Mouse (Mus musculus): ENCODE data around the gene Gstp1.
A peak's percentile ranks its signal among the peaks of the same experiment; 100 is the strongest.
"Not testable (repeated sequence)": the region's sequence is repeated elsewhere in the genome, so short reads cannot be mapped to it uniquely, and the experiment has no call there.

Gstp1 gene

GRCm38 (mm10) chr19:4037154-4037787 lies 514 bp downstream of the Gstp1 start:
- not testable (repeated sequence) for DNase-seq (ENCODE audit: low read depth)

GRCm38 (mm10) chr19:4036327-4037045 lies 1.3 kb downstream of the Gstp1 start:
- DNase-seq (ENCODE audit: low read depth), result no peak

GRCm38 (mm10) chr19:4033742-4034141 lies 4.0 kb downstream of the Gstp1 start:
- DNase-seq (ENCODE audit: low read depth), result no peak

DNA sequence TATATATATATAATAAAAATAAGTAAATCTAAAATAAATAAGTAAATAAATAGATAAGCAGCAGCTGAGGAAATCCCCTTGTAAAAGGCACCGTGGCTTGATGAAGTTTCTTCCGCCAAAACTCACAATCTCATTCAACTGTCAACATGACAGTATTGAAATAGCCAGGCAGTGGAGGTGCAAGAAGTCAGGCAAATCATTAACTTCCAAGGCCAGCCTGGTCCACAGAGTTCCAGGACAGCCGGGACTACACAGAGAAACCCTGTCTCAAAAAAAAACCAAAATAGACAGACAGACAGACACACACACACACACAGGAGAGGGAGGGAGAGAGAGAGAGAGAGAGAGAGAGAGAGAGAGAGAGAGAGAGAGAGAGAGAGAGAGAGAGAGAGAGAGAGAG lies 4.5 kb downstream of the Gstp1 start:
- no peak for DNase-seq (ENCODE audit: low read depth)

DNA sequence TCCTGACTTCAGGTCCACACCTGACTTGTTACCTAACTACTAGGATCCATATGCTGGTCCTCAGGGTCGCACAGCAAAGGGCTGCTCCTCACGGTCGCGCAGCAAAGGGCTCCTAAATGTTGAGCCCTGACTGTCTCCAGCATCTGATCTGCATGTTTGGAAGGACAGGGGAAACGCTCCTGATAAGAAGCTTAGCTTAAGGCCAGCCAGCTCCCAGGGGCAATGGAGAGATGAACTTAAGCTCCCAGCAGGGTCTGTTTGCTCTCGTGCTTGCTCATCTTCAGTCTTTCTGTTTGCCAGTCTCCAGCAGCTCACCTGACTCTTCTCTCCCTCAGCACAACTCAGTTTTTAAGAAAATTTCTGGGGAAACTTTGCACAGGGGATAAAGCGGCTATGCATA lies 5.1 kb downstream of the Gstp1 start:
- no peak for DNase-seq (ENCODE audit: low read depth)

DNA sequence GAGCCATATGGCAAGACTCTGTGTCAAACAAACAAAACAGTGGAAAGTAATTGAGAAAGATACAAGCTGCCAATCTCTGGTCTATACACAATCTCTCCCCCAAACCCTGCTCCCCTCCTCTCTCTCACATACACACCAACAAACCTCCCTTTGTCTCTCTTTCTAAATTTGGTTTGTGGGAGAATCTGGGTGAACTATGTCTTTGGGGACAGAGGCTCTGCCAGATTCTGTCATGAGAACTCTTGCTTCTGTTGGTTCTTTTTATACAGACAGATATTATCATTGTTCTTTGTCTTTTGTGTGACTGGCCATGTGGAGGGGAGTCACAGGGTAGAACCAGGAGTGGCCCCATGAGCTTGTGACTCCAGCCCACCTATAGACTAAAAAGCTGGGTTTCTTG lies 10.2 kb downstream of the Gstp1 start:
- no peak for DNase-seq (ENCODE audit: low read depth)

- DNase-seq (ENCODE audit: low read depth), result no peak
Observed at GRCm38 (mm10) chr19:4023185-4023584, 14.6 kb downstream of the Gstp1 start.

DNA sequence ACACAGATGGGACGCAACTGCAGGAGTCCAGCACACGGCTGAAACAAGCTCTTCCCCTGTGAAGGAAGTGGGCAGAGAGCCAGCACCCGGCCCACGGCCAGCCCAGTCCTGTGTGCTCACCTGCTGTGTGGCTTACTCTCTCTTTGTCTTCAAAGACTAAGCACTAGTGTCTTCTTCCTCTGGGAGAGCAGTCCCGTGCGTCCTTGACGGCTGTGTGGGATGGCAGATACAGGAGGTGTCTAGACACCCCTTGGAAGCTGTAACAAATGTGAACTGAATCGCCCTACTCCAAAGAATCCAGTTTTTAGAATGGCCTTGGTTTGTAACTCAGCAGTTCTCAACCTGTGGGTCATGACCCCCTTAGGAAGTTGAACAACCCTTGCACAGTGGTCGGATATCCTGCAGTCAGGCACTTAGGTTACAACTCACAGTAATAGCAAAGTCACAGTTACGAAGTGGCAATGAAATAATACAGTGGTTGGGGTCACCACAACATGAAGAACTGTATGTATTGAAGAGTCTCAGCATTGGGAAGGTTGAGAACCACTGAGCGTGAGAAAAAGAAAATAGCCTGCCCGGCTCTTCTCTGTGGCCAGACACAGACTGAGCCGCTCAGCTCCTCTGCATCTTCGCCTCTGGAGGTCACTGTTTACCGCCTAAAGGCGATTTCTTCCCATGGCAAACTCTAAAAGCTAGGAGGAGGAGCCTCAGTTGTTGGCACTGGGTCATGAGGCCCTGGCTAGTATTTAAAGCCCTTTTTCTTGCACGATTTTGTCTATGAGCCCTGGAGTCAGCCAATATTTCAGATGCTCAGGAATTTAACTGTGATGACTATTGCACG lies 18.8 kb downstream of the Gstp1 start:
- DNase-seq (ENCODE audit: low read depth), result peak; percentile 88

DNA sequence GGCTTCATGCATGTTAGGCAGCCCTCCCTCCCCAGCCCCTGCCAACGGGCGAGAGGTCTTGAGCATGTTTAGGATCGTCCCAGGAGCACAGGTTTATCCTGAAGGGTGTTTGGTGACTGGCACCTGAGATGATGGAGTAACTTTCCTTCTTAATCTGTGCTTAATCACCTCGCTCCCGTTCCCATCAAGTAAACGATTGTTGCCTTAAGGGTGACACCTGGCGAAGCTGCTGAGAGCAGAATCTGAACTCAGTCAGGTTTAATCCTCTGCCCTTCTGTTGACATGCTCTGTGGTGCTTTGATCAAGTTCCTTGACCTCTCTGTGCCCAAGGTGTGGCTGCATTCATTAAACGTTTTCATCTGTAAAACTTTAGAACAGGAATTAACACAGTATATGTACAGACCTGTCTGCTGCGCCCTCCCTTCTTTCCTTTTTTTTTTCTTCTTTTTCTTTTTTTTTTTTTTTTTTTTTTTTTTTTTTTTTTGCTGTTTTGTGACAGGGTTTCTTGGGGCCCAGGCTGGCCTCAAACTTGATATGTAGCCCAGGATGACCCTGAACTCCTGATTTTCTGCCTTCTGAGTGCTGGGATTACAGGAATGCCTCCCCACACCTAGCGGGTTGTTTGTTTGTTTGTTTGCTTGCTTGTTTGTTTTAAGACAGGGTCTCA lies 19.7 kb downstream of the Gstp1 start:
- DNase-seq (ENCODE audit: low read depth), result no peak

DNA sequence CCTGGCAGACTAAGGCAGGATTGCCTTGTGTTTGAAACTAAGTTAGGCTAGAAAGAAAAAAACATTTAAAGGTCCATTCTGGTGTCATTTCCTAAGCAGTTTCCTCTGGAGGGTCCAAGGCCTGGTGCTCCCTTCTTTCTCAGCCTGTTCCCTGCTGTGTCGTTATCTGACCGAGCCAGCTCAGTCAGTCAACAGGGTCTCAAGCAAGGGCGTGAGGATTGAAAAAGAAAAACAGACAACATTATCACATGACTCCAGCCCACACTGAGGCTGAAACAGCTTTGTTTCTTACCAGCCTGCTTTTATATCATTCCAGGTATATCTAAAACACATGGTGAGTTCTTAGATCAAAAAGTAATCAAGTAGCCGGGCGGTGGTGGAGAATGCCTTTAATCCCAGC lies 22.1 kb downstream of the Gstp1 start:
- no peak for DNase-seq (ENCODE audit: low read depth)

DNA sequence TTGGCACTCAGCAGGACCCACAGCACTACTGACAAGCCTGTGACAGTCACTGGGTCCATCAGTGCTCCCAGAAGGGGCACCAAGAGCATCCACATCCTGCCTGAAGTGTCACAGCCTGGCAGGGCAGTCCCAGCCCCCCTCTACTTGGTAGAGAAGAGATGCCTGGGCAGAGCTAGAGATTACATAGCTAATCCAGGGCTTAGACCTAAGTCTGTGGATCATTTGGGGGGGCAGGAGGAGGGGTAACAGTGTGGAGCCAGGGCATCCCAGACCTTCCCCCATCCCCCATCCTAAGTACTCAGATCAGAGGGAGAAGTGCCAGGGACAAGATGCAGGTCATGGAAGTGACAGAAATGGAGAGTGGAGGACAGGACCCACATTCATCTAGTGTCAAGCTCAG lies 23.0 kb downstream of the Gstp1 start:
- DNase-seq (ENCODE audit: low read depth), result no peak

- no peak for DNase-seq (ENCODE audit: low read depth)
Observed at GRCm38 (mm10) chr19:4013066-4013465, 24.7 kb downstream of the Gstp1 start.

GRCm38 (mm10) chr19:4012432-4013022 lies 25.3 kb downstream of the Gstp1 start, which contains the start of gene Ndufv1:
Gene Ndufv1, minus strand, starts transcription at chr19:4012806.
- peak; percentile 99 for DNase-seq (ENCODE audit: low read depth)

DNA sequence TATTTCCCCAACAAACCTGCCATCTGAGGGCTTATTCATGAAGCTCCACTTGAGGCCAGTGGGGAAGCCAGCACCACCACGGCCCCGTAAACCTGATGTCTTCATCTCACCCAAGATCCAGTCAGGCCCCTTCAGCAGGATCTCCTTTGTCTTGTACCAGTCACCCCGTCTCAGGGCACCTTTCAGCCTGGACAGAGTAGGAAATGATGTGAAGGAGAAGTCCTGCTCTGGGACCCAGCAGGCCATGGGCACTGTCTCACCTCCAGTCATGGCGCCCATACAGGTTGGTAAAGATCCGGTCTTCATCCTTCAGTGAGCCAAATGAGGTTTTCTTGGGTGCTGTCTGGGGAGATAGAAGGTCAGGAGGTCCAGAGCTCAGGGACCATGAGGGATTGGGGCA lies 26.7 kb downstream of the Gstp1 start:
- DNase-seq (ENCODE audit: low read depth), result no peak

GRCm38 (mm10) chr19:4005971-4006370 lies 31.8 kb downstream of the Gstp1 start:
- DNase-seq (ENCODE audit: low read depth), result no peak

DNA sequence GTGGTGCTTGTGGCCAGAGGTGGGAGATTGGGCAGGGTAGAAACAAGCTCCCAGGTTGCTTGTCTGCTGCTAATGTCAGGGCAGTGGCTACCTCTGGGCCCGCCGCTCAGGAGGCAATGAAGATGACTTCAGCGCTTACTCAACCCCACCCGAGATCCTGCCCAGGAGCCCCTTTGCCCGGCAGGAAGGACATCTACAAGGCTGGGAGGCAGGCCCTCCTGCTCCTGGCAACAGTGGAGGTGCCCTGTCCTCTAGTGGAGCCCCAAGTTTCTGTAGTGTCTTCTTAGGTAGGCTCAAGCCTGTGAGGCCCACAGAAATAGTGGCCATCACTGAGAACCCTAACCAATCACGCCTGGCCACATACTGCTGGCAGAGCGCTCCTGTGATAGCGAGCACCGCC lies 32.7 kb downstream of the Gstp1 start:
- no peak for DNase-seq (ENCODE audit: low read depth)

DNA sequence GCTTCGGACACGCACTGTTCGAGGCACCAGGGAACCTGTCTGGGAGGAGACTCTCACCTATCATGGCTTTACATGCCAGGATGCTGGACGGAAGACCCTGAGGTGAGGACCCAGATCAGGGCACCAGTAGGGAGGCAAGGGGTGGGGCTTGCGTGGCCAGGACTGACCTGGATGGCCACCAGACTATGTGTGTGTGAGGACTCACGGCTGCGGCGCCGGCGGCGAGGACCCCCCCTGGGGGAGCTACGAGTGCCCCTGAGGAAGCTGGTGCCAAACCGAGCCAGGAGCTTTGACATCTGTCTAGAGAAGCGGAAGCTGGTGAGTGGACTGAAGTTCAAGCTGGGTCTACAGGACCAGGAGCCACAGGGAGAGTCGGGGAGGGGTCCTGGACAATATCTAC lies 33.5 kb downstream of the Gstp1 start:
- no peak for DNase-seq (ENCODE audit: low read depth)

DNA sequence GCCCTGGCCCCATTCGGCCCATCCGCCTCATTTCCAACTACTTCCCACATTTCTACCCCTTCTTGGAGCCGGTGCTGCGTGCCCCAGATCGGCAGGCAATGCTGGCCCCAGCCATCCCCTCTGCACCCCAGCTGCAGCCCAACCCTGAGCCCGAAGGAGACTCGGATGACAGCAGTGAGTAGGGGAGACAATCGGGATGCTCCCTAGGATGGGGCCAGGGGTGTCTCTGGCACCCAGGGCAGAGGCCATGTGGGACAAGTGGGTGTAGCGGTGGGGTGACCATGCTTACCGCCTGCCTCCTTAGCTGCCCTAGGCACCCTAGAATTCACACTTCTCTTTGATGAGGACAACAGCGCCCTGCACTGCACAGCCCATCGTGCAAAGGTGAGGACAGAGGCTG lies 34.1 kb downstream of the Gstp1 start:
- DNase-seq (ENCODE audit: low read depth), result no peak

DNA sequence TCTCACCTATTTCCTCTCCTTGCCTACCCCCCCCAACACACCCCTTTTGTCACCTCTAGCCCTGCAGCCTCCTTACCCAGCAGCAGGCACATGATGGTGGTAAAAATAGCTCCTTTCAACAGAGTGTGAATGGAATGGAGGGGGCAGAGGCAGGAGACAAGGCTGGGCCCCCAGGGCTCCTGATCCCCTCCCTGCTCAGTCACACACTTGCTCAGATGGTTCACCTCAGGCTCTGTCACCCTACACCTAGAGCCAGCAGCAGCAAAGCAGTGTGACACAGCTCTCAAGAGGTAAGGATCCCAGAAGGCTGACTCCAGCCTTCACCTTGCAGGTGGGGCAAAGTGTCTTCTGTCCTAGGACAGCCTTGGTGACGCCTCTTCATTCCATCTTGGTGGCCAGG lies 34.7 kb downstream of the Gstp1 start, which contains the start of gene Doc2g:
Gene Doc2g (plus strand): TSS at position 202 of the 400 bp plus-strand sequence.
- no peak for DNase-seq (ENCODE audit: low read depth)

GRCm38 (mm10) chr19:4001752-4002151 lies 36.0 kb downstream of the Gstp1 start:
- no peak for DNase-seq (ENCODE audit: low read depth)

DNA sequence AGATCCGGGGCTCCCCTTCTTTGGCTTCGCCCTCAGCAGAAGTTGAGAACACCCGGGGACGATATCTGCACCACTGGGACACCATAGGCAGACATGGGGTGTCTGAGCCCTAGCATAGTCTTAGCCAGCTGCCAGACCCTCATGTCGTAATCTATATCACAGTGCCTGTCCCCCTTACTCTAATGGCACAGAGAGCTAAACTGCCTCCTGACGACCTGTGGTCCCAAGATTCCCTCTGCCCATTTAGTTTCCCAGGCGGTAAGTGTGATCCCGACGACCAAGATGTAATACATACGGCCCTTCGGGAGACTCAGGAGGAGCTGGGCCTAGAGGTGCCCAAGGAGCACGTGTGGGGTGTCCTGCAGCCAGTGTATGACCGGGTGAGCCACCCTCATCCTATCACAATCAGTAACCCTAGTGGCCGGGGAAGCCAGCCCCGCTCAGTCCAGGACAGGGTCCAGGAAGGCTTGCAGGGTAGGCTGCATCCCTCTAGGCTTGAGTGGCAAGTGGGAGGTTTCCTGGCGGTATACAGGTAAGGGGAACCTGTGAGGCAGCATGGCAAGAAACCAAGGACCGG lies 36.7 kb downstream of the Gstp1 start:
- peak; percentile 47 for DNase-seq (ENCODE audit: low read depth)
